Mouse (Mus musculus) liver, embryonic 13.5 days (tissue): Measurements from ENCODE around the gene Fbxo41. TPM values are rescaled to one million over a fixed set of nuclear protein-coding genes. Genes with fewer than 3 reads are reported as not detected.

Experiments
- ATAC-seq: fragments of 200-750 bp; cut with Nextera tagmentation; 2 replicates; pipeline ENCODE4 v1.8.0; 2017; ENCODE audit warnings: low read depth, mild to moderate bottlenecking, moderate number of reproducible peaks, moderate library complexity
- DNase-seq: peaks from one replicate; pipeline ENCODE4 v3.0.0; 2022
- H3K27ac ChIP-seq: fragments of 300-500 bp; sonication (generic); 2 replicates; pipeline ENCODE4 v1.5.1; 2015; ENCODE audit warnings: moderate library complexity, mild to moderate bottlenecking, inconsistent platforms
- H3K27me3 ChIP-seq: fragments of 300-500 bp; sonication (generic); 2 replicates; pipeline ENCODE4 v1.6.1; 2015; ENCODE audit warnings: mild to moderate bottlenecking, inconsistent platforms
- H3K36me3 ChIP-seq: fragments of 300-500 bp; sonication (generic); 2 replicates; pipeline ENCODE4 v1.6.1; 2015; ENCODE audit warnings: mild to moderate bottlenecking, inconsistent platforms
- H3K4me1 ChIP-seq: fragments of 300-500 bp; sonication (generic); replicated peaks from 2 replicates; pipeline ENCODE4 v1.6.1; 2015; ENCODE audit warnings: inconsistent platforms
- H3K4me2 ChIP-seq: fragments of 300-500 bp; sonication (generic); 2 replicates; pipeline ENCODE4 v1.6.1; 2015; ENCODE audit warnings: inconsistent platforms, mild to moderate bottlenecking, moderate library complexity
- H3K4me3 ChIP-seq: fragments of 300-500 bp; sonication (generic); replicated peaks from 2 replicates; pipeline ENCODE4 v1.5.1; 2015; ENCODE audit warnings: mild to moderate bottlenecking, inconsistent platforms
- H3K9ac ChIP-seq: fragments of 300-500 bp; sonication (generic); 2 replicates; pipeline ENCODE4 v1.6.1; 2015; ENCODE audit warnings: mild to moderate bottlenecking, inconsistent platforms
- H3K9me3 ChIP-seq: fragments of 300-500 bp; sonication (generic); replicated peaks from 2 replicates; pipeline ENCODE4 v1.6.1; 2016; ENCODE audit warnings: inconsistent platforms
- WGBS: fragments of 180-500 bp; shearing (Covaris S2); methylation state at CpG from one replicate; pipeline ENCODE4 v1.1.7; 2015; ENCODE audit not compliant: insufficient replicate concordance; 5-methylcytosine and 5-hydroxymethylcytosine counted together
- polyA plus RNA-seq: library from polyadenylated mRNA; unstranded; fragments of >200 nt; fragmentation: Nextera tagmentation; extraction: Ambion mirVana; gene quantifications from 2 replicates; pipeline ENCODE4 v1.2.1, GENCODE M21; 2015

Gene Fbxo41
- polyA plus RNA-seq, 1 experiment from 2014 or later = not detected

- no peak overlapping the region for H3K9ac ChIP-seq
- no peaks in the 10 kb centered on the region for H3K9me3 ChIP-seq
- WGBS = 75% methylated on average over 8 of the region's 8 CpGs
- H3K27ac ChIP-seq = no peak overlapping the region
- DNase-seq = no peak
- no peaks in the 10 kb centered on the region for H3K27me3 ChIP-seq
- H3K4me1 ChIP-seq = 0 out of 2 replicates have a peak, but pooled peaks cover under 1% of the 10 kb centered on the region
- H3K4me3 ChIP-seq = no peak overlapping the region
- no peak overlapping the region for H3K4me2 ChIP-seq
- H3K36me3 ChIP-seq = peaks cover 85% of the 10 kb centered on the region
- no peak for ATAC-seq
Measured at GRCm38 (mm10) chr6:85444266-85444965, 58.4 kb downstream of the Fbxo41 start.

- no peaks in the 10 kb centered on the region for H3K27me3 ChIP-seq
- no peak for ATAC-seq
- no peak overlapping the region for H3K27ac ChIP-seq
- no peak overlapping the region for H3K9ac ChIP-seq
- no peaks in the 10 kb centered on the region for H3K9me3 ChIP-seq
- no peak overlapping the region for H3K4me3 ChIP-seq
- no peaks in the 10 kb centered on the region for H3K4me1 ChIP-seq
- DNase-seq = no peak
- WGBS = 75% methylated on average over 3 of the region's 3 CpGs
- no peak overlapping the region for H3K4me2 ChIP-seq
- peaks cover 90% of the 10 kb centered on the region for H3K36me3 ChIP-seq
Measured at GRCm38 (mm10) chr6:85443488-85444233, 59.1 kb downstream of the Fbxo41 start.

DNA sequence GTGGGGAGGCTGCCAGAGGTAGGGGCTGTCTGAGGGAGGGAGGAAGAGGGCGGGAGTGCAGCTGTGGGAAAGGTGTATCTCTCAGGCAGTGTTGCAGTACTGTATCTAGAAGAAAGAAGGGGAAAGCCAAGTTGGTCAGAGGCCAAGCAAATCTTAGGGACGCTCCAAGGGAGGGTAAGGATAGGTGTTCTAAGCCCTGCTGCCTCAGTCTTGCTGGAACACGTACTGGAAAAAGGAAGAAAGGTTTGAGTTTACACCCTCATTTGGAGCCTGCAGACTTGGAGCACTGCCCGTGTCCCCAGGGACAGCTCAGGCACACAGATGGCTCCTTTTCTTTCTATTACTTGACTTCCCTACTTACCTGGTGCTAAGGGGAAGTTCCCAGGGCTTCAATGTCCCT, 61.7 kb downstream of the Fbxo41 start:
- H3K4me1 ChIP-seq = no peaks in the 10 kb centered on the region
- no peak overlapping the region for H3K9ac ChIP-seq
- DNase-seq (no peak), ATAC-seq (no peak)
- peaks cover 83% of the 10 kb centered on the region for H3K36me3 ChIP-seq
- H3K9me3 ChIP-seq = no peaks in the 10 kb centered on the region
- H3K27ac ChIP-seq = no peak overlapping the region
- H3K4me3 ChIP-seq = no peak overlapping the region
- H3K4me2 ChIP-seq = no peak overlapping the region
- H3K27me3 ChIP-seq = no peaks in the 10 kb centered on the region
- WGBS = 74% methylated on average over 4 of the region's 4 CpGs

DNA sequence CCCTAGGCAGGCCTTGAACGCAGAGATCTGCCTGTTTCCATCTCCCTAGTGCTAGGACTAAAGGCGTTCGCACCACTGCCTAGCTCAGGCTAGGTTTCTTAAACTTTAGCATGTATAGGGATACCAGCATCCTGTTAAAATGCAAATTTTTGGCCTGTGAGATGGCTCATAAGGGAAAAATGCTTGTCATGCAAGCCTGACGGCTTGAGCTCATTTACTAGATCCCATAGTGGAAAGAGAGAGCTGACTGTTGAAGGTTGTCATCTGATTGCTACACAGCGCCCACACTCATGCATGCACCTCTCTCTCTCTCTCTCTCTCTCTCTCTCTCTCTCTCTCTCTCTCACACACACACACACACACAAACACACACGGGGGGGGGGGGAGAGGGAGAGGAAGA, 66.2 kb downstream of the Fbxo41 start:
- no peaks in the 10 kb centered on the region for H3K27me3 ChIP-seq
- H3K9me3 ChIP-seq = no peaks in the 10 kb centered on the region
- H3K27ac ChIP-seq = no peak overlapping the region
- WGBS = 80% methylated on average over 5 of the region's 6 CpGs
- no peak for ATAC-seq
- H3K4me1 ChIP-seq = peaks cover 27% of the 10 kb centered on the region
- no peak for DNase-seq
- no peak overlapping the region for H3K4me2 ChIP-seq
- no peak overlapping the region for H3K4me3 ChIP-seq
- no peak overlapping the region for H3K9ac ChIP-seq
- peaks cover 40% of the 10 kb centered on the region for H3K36me3 ChIP-seq

GRCm38 (mm10) chr6:85436204-85436603, 66.6 kb downstream of the Fbxo41 start:
- no peaks in the 10 kb centered on the region for H3K27me3 ChIP-seq

DNA sequence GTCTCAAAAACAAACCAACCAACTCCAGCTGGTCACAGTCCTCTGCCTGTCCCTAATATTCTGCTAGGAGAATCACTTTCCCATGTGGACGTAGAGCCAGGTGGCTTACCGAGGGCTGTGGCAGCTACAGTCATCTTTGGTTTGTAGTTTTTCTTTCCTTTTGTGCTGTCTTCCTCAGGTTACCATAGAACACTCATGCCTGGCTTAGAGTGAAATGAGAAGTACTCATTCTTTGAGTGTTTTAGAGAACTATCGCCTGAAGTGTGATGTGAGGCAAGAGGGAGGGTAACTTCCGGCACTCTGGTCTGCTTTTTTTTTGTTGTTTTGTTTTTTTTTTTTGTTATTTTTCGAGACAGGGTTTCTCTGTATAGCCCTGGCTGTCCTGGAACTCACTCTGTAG, 68.9 kb downstream of the Fbxo41 start:
- no peak for ATAC-seq
- Histone ChIP-seq H3K4me3 (no peak overlapping the region), H3K27ac (0 out of 2 replicates have a peak overlapping the region, but pooled peaks have one; percentile 25), H3K4me2 (peak overlapping the region; percentile 92; the same call in 1 of the 2 replicates), H3K27me3 (peaks cover 5% of the 10 kb centered on the region; the same call in 1 of the 2 replicates), H3K9ac (no peak overlapping the region; the same call in 1 of the 2 replicates), H3K4me1 (peaks cover 31% of the 10 kb centered on the region), H3K36me3 (peaks cover 12% of the 10 kb centered on the region), H3K9me3 (no peaks in the 10 kb centered on the region)
- WGBS = 49% methylated on average over 5 of the region's 5 CpGs
- no peak for DNase-seq

More at GRCm38 (mm10) chr6:85436204-85436603, 66.6 kb downstream of the Fbxo41 start:
- H3K36me3 ChIP-seq = peaks cover 35% of the 10 kb centered on the region
- ATAC-seq (no peak), DNase-seq (no peak)
- peaks cover 31% of the 10 kb centered on the region for H3K4me1 ChIP-seq
- no peak overlapping the region for H3K27ac ChIP-seq
- H3K9ac ChIP-seq = no peak overlapping the region
- H3K9me3 ChIP-seq = no peaks in the 10 kb centered on the region
- 59% methylated on average over 1 of the region's 1 CpGs for WGBS
- H3K4me2 ChIP-seq = no peak overlapping the region
- H3K4me3 ChIP-seq = no peak overlapping the region

- Histone ChIP-seq H3K4me2 (peak within 1 kb of the TSS; percentile 92), H3K9ac (peak within 1 kb of the TSS; percentile 79), H3K9me3 (no peaks in the 10 kb centered on the region), H3K27me3 (peaks cover 16% of the 10 kb centered on the region), H3K36me3 (no peaks in the 10 kb centered on the region), H3K27ac (peak within 1 kb of the TSS; percentile 16; the same call in 1 of the 2 replicates), H3K4me1 (peaks cover 31% of the 10 kb centered on the region), H3K4me3 (peak within 1 kb of the TSS; percentile 83)
- DNase-seq (peak; percentile 86), ATAC-seq (peak; percentile 87)
- WGBS = 0% methylated on average over 39 of the region's 39 CpGs
Measured at GRCm38 (mm10) chr6:85431842-85432431, 70.9 kb downstream of the Fbxo41 start, which contains the start of gene Smyd5. Gene Smyd5 (plus strand): TSS chr6:85431989.

DNA sequence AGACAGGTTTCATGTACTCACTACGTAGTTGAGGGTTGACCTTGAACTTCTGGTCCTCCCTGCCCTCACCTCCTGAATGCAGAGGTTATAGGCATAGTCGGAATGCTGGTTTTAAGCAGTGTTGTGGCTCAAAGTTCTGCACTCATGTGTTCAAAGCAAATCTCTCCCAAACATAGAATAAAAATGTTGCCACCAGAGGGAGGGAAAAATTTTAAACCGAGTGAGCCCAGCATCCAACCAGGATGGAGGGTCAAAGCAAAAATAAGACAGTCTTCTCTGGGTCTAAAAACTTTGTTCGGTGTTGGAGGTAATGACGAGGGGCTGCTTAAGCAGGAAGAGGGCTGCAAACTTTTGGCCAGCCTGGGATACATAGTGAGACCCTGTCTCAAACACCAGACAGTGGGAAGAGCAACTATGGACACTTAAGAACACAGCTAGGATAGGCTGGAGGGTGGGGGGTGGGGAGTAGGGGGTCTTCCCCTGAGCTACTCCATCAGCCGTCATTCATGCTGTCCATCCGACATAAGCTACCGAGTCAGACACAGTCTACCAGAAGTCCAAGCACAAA, 71.4 kb downstream of the Fbxo41 start:
- H3K4me1 ChIP-seq = peaks cover 31% of the 10 kb centered on the region
- peak overlapping the region; percentile 16; the same call in 1 of the 2 replicates for H3K27ac ChIP-seq
- no peaks in the 10 kb centered on the region for H3K36me3 ChIP-seq
- H3K4me3 ChIP-seq = peak overlapping the region; percentile 83
- no peaks in the 10 kb centered on the region for H3K9me3 ChIP-seq
- DNase-seq = no peak
- peak overlapping the region; percentile 79 for H3K9ac ChIP-seq
- ATAC-seq = peak; percentile 32; the same call in 1 of the 2 replicates
- peaks cover 22% of the 10 kb centered on the region for H3K27me3 ChIP-seq
- WGBS = 44% methylated on average over 8 of the region's 8 CpGs
- peak overlapping the region; percentile 92 for H3K4me2 ChIP-seq

GRCm38 (mm10) chr6:85423836-85424379, 78.9 kb downstream of the Fbxo41 start, which contains the start of gene Noto:
Gene Noto (plus strand): TSS chr6:85423886.
- H3K27ac ChIP-seq = no peak within 1 kb of the TSS
- peaks cover 60% of the 10 kb centered on the region for H3K27me3 ChIP-seq
- no peaks in the 10 kb centered on the region for H3K36me3 ChIP-seq
- ATAC-seq = no peak
- DNase-seq = no peak
- H3K4me2 ChIP-seq = no peak within 1 kb of the TSS
- no peaks in the 10 kb centered on the region for H3K4me1 ChIP-seq
- no peak within 1 kb of the TSS for H3K4me3 ChIP-seq
- no peaks in the 10 kb centered on the region for H3K9me3 ChIP-seq
- 22% methylated on average over 28 of the region's 28 CpGs for WGBS
- no peak within 1 kb of the TSS for H3K9ac ChIP-seq
